In the genomic region with DNA sequence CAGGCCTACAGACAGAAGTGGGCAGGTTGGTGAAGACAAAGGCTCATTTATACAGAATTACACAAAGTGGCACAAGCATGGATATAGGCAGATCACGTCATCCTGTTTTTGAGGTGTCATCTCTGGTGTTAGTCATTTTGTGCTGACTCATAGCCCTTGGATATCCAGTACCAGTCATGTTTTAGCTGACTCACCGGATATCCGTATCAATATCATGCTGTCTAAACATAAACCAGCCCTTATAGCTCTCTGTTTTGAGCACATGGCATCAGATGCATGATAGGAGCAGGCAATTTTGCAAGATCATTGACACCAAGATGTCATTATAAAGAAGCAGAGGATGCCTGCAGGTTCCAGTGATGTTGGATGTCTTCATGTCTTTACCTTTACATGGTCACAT, we compare ENCODE assay signal across 18 mouse cellular contexts.
A peak's percentile ranks its signal among the peaks of the same experiment; 100 is the strongest.
DNase-seq lines count a peak whose midpoint lies in the region; ATAC-seq and TF ChIP-seq lines count a peak whose summit lies in the region.
"Had no signal": no experiment of that assay in that cellular context is flagged by ENCODE, and none has a peak within 500 bp of the region (broad histone marks: within the 10 kb centered on the region; RNA-seq: fewer than 3 reads in every experiment).

No protein-coding gene starts in this region.

- no peak overlapping the region for H3K9ac ChIP-seq in intestine, embryonic 15.5 days
- no peak overlapping the region for H3K9ac ChIP-seq in intestine, postnatal 0 days (ENCODE audit: low read depth, low read length)
- H3K9ac ChIP-seq: forebrain, embryonic 15.5 days; limb, embryonic 13.5 days had no signal

- no peak overlapping the region for H3K27ac ChIP-seq in intestine, embryonic 15.5 days
- no peak overlapping the region for H3K27ac ChIP-seq in intestine, postnatal 0 days (ENCODE audit: low read depth, low read length)
- H3K27ac ChIP-seq in limb, embryonic 10.5 days = 0 out of 2 replicates have a peak overlapping the region, but pooled peaks have one; percentile 16
- H3K27ac ChIP-seq: forebrain, embryonic 15.5 days; heart, adult 2 months; hindbrain, postnatal 0 days; limb, embryonic 13.5 days had no signal

- no peaks in the 10 kb centered on the region for H3K36me3 ChIP-seq in intestine, embryonic 15.5 days
- H3K36me3 ChIP-seq in intestine, postnatal 0 days (ENCODE audit: control insufficient read depth, insufficient read depth) = no peaks in the 10 kb centered on the region
- H3K36me3 ChIP-seq in limb, embryonic 10.5 days = no peaks in the 10 kb centered on the region
- no peaks in the 10 kb centered on the region for H3K36me3 ChIP-seq in myocyte (ENCODE audit: control insufficient read depth, insufficient read depth)
- H3K36me3 ChIP-seq: forebrain, embryonic 15.5 days; limb, embryonic 13.5 days had no signal

- no peak for TF ChIP-seq POLR2A in myocyte (IDR thresholded peaks at IDR 0.05; ENCODE audit: insufficient read length, low read depth)

- WGBS in intestine, embryonic 15.5 days = 92% methylated on average over 3 of the region's 3 CpGs
- WGBS in intestine, postnatal 0 days = 89% methylated on average over 3 of the region's 3 CpGs
- WGBS in limb, embryonic 10.5 days = 94% methylated on average over 3 of the region's 3 CpGs

- ATAC-seq in intestine, embryonic 15.5 days = peak; percentile 56; the same call in 1 of the 2 replicates
- ATAC-seq in intestine, postnatal 0 days = no peak
- ATAC-seq: forebrain, embryonic 15.5 days; hindbrain, postnatal 0 days; lung, postnatal 0 days; Patski had no signal

- no peaks in the 10 kb centered on the region for H3K79me2 ChIP-seq in myocyte (ENCODE audit: control insufficient read depth, insufficient read depth)

- no peaks in the 10 kb centered on the region for H3K9me3 ChIP-seq in intestine, embryonic 15.5 days
- no peaks in the 10 kb centered on the region for H3K9me3 ChIP-seq in intestine, postnatal 0 days (ENCODE audit: control insufficient read depth)
- H3K9me3 ChIP-seq in limb, embryonic 10.5 days (replicated peaks) = no peaks in the 10 kb centered on the region
- H3K9me3 ChIP-seq: forebrain, embryonic 15.5 days; limb, embryonic 13.5 days had no signal

- no peak for TF ChIP-seq CTCF in intestine, postnatal 0 days (IDR thresholded peaks at IDR 0.05; ENCODE audit: low read depth)

- DNase-seq in Muller cell, postnatal 12 days (ENCODE audit: inconsistent ontology term) = peak; percentile 19
- no peak for DNase-seq in limb, embryonic 10.5 days (ENCODE audit: low spot score)
- no peak for DNase-seq in testis, postnatal 10 days (ENCODE audit: low spot score)
- no peak for DNase-seq in right cerebral cortex, postnatal 10 days (ENCODE audit: low spot score in 2 of 2)
- DNase-seq in layer of hippocampus, adult 18-20 months (ENCODE audit: low spot score in 2 of 2) = no peak
- DNase-seq: cerebellum, adult 9-10 months; gastrocnemius, postnatal 10 days; heart, adult 2 months; heart, postnatal 4 days; right cerebral cortex, adult 18-20 months had no signal

- no peak overlapping the region for H3K4me2 ChIP-seq in intestine, embryonic 15.5 days (replicated peaks)
- H3K4me2 ChIP-seq in intestine, postnatal 0 days (replicated peaks; ENCODE audit: low read depth) = no peak overlapping the region
- no peak overlapping the region for H3K4me2 ChIP-seq in myocyte (ENCODE audit: low read depth)
- H3K4me2 ChIP-seq: forebrain, embryonic 15.5 days; limb, embryonic 13.5 days had no signal

- 0 out of 2 replicates have a peak, but pooled peaks cover 3% of the 10 kb centered on the region for H3K4me1 ChIP-seq in intestine, embryonic 15.5 days (replicated peaks)
- H3K4me1 ChIP-seq in intestine, postnatal 0 days (replicated peaks; ENCODE audit: control insufficient read depth, insufficient read depth, low read length) = no peaks in the 10 kb centered on the region
- H3K4me1 ChIP-seq in limb, embryonic 10.5 days = peaks cover 22% of the 10 kb centered on the region

- H3ac ChIP-seq in myocyte (ENCODE audit: control insufficient read depth, insufficient read length) = no peak overlapping the region

- H3K4me3 ChIP-seq in intestine, embryonic 15.5 days (replicated peaks) = no peak overlapping the region
- no peak overlapping the region for H3K4me3 ChIP-seq in intestine, postnatal 0 days (ENCODE audit: low read depth, low read length)
- H3K4me3 ChIP-seq in limb, embryonic 10.5 days = no peak overlapping the region
- H3K4me3 ChIP-seq in myocyte = no peak overlapping the region
- H3K4me3 ChIP-seq: forebrain, embryonic 15.5 days; heart, adult 2 months; limb, embryonic 13.5 days had no signal

- no peaks in the 10 kb centered on the region for H3K27me3 ChIP-seq in intestine, embryonic 15.5 days (replicated peaks)
- no peaks in the 10 kb centered on the region for H3K27me3 ChIP-seq in intestine, postnatal 0 days (replicated peaks; ENCODE audit: control insufficient read depth, insufficient read depth, low read length)
- no peaks in the 10 kb centered on the region for H3K27me3 ChIP-seq in limb, embryonic 10.5 days (ENCODE audit: low read depth, poor library complexity, severe bottlenecking)
- H3K27me3 ChIP-seq in myocyte (ENCODE audit: control insufficient read depth, insufficient read depth, insufficient read length) = no peaks in the 10 kb centered on the region
- H3K27me3 ChIP-seq: forebrain, embryonic 15.5 days; limb, embryonic 13.5 days; Patski had no signal

TF ChIP-seq in myocyte, 11 proteins besides CTCF, POLR2A, EP300 and RAD21:
- TF ChIP-seq CEBPB (IDR thresholded peaks at IDR 0.05; ENCODE audit: insufficient read depth, poor library complexity, severe bottlenecking) (0 out of 2 replicates have a peak, but pooled peaks have one; percentile 11), MYOG (IDR thresholded peaks at IDR 0.05; ENCODE audit: control insufficient read depth in 1 of 3, insufficient read depth in 1 of 3, insufficient read length in 2 of 3, low read depth in 2 of 3) (no peak), TCF3 (IDR thresholded peaks at IDR 0.05; ENCODE audit: insufficient read length, low read depth) (no peak), MYOD1 (IDR thresholded peaks at IDR 0.05; ENCODE audit: control insufficient read depth in 1 of 3, insufficient read length in 2 of 3, low read depth in 2 of 3) (no peak), MAX (IDR thresholded peaks at IDR 0.05; ENCODE audit: low read depth) (no peak), E2F4 (IDR thresholded peaks at IDR 0.05; ENCODE audit: insufficient read depth) (no peak)
